Mouse (Mus musculus) bone marrow macrophage, adult 2 months (primary cell): ENCODE measurements around the gene Crtap. TPM values are rescaled to one million over a fixed set of nuclear protein-coding genes. Genes with fewer than 3 reads are reported as not detected.
"Not testable (repeated sequence)": the region's sequence is repeated elsewhere in the genome, so short reads cannot be mapped to it uniquely, and the experiment has no call there.

Source experiments
- H3K27ac ChIP-seq: 2 replicates; pipeline ENCODE4 v1.5.1; 2012; ENCODE audit warnings: low read depth, low read length; ENCODE audit not compliant: insufficient read depth
- H3K4me1 ChIP-seq: 2 replicates; pipeline ENCODE4 v1.6.1; 2012; ENCODE audit warnings: low read length; ENCODE audit not compliant: control insufficient read depth, insufficient read depth
- H3K4me3 ChIP-seq: 2 replicates; pipeline ENCODE4 v1.5.1; 2012; ENCODE audit warnings: mild to moderate bottlenecking, low read length, moderate library complexity; ENCODE audit not compliant: insufficient read depth
- CTCF ChIP-seq: IDR thresholded peaks from 2 replicates; pipeline ENCODE4 v1.5.1; 2012; ENCODE audit warnings: low read depth, mild to moderate bottlenecking, low read length, moderate library complexity
- POLR2A ChIP-seq: IDR thresholded peaks from 2 replicates; pipeline ENCODE4 v1.6.1; 2012; ENCODE audit warnings: mild to moderate bottlenecking, low read depth, low read length, borderline replicate concordance
- polyA plus RNA-seq: library from polyadenylated mRNA; stranded (reverse); fragments of >200 nt; gene quantifications from 2 replicates; pipeline ENCODE4 v1.2.4, GENCODE M21; 2012; ENCODE audit not compliant: missing spikeins, insufficient read depth, insufficient read length

Gene Crtap
- polyA plus RNA-seq, 1 experiment: 54.5 TPM

- TF ChIP-seq POLR2A (no peak), CTCF (no peak)
Measured at GRCm38 (mm10) chr9:114382936-114383710, 7.4 kb downstream of the Crtap start.

DNA sequence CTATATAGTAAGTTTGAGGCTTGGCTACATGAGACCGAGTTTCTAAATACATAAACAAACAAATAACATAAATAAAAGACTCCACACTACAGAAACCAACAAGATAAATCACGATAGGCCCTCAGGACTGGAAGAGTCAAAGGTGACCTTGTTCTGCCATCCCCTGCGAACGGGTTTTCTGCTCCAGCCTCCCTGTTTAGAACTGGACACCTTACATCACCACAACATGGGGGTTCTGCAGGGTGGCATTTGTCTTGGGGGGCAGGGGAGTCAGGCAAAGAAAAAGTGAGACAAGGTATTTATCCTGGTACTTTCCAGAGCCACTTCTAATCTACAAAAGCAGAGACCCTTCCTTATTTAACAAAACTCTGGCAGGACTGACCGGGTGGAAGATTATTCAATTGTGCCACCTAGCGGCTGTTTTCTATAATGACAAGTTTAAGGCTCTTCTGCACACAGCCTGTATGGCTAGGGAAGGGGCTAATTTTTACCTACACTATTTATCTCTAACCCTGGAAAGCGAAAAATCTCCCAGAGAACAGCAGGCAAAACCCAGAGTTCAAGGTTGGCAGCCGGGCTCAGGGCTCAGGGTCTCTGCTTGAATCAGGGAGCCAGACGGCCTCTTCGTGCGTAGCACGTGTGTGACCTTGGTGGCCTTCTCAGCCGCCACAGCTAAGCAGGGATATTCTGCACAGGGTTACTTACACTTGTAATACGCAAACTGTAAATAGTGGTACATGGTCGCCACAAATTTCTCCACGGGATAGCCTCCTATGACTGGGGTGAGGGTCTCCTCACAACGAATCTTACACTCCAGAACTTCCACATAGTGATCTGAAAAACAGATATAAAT is 9.4 kb downstream of the Crtap start:
- H3K4me3 ChIP-seq: no peak overlapping the region
- H3K27ac ChIP-seq: no peak overlapping the region
- H3K4me1 ChIP-seq: 0 out of 2 replicates have a peak, but pooled peaks cover 6% of the 10 kb centered on the region
- TF ChIP-seq CTCF (peak; percentile 25; the same call in 1 of the 2 replicates), POLR2A (no peak)

More at GRCm38 (mm10) chr9:114382936-114383710, 7.4 kb downstream of the Crtap start:
- H3K4me1 ChIP-seq: peaks cover 10% of the 10 kb centered on the region
- no peak overlapping the region for H3K27ac ChIP-seq
- H3K4me3 ChIP-seq: no peak overlapping the region

GRCm38 (mm10) chr9:114379871-114380270 is 10.6 kb downstream of the Crtap start:
- Histone ChIP-seq H3K4me3 (no peak overlapping the region), H3K4me1 (no peaks in the 10 kb centered on the region), H3K27ac (no peak overlapping the region)
- no peak for TF ChIP-seq POLR2A
- TF ChIP-seq CTCF: no peak

DNA sequence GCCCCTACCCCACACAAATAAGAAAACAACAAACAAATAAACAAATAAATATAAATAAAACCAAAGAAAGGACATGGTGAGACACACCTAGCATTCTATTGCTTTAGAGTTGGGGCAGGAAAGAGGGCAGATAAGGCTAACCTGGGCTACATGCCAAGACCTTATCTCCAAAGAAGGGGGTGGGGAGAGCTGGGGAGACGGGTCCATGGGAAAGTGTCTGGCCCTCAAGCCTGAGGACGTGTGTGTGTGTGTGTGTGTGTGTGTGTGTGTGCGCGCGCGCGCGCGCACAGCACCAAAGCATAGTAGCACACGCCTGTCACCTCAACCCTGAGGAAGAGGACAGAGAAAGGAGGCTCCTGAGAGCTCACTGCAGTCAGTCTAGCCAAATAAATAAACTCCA is 13.3 kb downstream of the Crtap start:
- Histone ChIP-seq H3K4me1 (no peaks in the 10 kb centered on the region), H3K4me3 (no peak overlapping the region), H3K27ac (no peak overlapping the region)
- no peak for TF ChIP-seq POLR2A
- TF ChIP-seq CTCF: no peak

- no peak overlapping the region for H3K27ac ChIP-seq
Measured at GRCm38 (mm10) chr9:114375276-114375962, 15.1 kb downstream of the Crtap start.

DNA sequence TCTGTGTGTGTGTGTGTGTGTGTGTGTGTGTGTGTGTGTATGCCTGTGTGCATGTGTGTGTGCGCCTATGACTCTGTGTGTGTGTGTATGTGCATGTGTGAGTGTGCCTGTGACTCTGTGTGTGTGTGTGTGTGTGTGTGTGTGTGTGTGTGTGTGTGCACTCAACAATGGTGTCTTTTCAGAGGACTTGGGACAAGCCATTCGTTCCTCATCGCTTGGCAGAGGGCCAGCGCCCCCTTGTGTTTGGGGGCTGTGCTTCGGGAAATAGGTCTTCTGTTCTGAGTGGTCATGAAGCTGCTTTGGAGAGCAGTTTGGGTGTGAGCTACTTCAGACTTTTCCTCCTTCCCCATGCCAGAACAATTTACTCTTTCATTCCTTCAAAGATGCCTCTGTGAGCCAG is 18.8 kb downstream of the Crtap start:
- H3K4me3 ChIP-seq, H3K4me1 ChIP-seq, H3K27ac ChIP-seq: not testable (repeated sequence)

More at GRCm38 (mm10) chr9:114375276-114375962, 15.1 kb downstream of the Crtap start:
- Histone ChIP-seq H3K4me1 (no peaks in the 10 kb centered on the region), H3K4me3 (no peak overlapping the region)
- TF ChIP-seq CTCF (no peak), POLR2A (no peak)

DNA sequence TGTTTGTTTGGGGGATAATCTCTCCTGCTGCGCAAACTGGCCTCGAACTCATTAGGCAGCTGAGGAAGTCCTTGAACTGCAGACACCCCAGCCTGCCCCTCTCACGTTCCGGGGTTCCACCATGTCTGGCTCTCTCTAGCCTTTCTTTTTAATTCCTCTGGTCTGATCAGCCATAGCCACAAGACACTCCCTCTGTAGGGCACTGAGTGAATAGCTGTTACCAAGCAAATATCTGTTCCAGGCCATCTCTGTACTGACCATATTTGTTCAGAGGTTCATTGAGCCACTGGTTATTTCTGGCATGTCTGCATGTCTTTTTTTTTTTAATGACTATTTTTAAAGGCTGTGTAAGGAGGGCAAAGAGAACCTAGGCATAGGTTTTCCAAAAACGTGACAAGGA is 21.1 kb downstream of the Crtap start:
- H3K4me1 ChIP-seq, H3K27ac ChIP-seq, H3K4me3 ChIP-seq: not testable (repeated sequence)

- 0 out of 2 replicates have a peak, but pooled peaks cover 3% of the 10 kb centered on the region for H3K4me1 ChIP-seq
- TF ChIP-seq CTCF (no peak), POLR2A (no peak)
- peak overlapping the region; percentile 58 for H3K4me3 ChIP-seq
- no peak overlapping the region for H3K27ac ChIP-seq
Measured at GRCm38 (mm10) chr9:114368471-114368858, 22.0 kb downstream of the Crtap start.

DNA sequence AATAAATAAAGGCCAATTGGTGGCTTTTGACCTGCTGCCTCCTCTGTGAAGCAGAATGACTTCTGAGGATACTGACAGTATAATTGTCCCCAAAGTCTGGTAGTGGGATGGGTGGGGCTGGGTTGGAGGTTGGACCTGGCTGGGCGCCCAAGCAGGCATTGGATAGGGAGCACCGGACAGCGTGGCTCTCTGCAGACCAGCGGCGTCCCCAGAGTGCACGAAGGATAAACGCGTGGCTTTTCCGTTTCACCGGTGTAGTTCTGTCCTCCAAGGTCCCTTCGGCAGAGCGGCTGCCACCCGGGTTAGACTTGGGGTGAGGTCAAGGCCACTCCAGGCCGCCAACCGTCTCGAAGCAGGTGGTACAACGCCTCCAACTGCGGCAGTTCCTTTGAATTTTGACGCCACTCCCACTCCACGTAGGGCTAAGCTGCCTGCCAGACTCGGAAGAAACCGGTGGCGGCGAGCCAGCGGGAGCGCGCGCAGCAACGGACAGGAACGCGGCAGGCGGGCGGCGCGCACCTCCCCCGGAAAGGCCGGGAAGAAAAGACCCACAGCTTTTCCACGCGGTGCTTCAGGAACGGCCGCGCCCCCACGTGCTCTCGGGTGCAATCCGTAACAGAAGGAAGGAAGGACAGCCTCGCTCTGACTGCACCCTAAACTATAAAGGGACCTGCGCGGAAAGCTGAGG is 22.5 kb downstream of the Crtap start:
- 0 out of 2 replicates have a peak, but pooled peaks cover 3% of the 10 kb centered on the region for H3K4me1 ChIP-seq
- H3K27ac ChIP-seq: no peak overlapping the region
- TF ChIP-seq CTCF (no peak), POLR2A (no peak)
- H3K4me3 ChIP-seq: peak overlapping the region; percentile 58

DNA sequence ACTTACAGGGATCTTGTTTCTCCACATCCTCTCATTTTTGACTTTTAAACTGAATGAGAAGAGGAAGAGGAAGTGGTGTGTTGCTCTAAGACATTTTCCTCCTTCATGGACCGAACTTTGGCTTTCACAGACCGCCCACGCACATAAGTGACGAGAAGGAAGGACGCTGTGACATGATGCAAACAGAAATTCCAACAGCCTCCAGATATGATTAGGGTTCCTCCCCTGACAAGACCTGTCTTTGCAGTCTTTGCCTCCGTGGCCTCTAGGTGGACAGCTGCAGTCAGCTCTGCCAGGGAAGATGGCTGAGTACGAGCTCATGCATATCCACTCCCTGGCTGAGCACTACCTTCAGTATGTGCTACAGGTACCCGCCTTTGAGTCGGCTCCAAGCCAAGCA is 60.6 kb downstream of the Crtap start, which contains the start of gene Bcl2a1c:
Gene Bcl2a1c (plus strand): TSS at position 281 of the 400 bp plus-strand sequence.
- H3K4me1 ChIP-seq: peaks cover 12% of the 10 kb centered on the region
- not testable (repeated sequence) for H3K27ac ChIP-seq, H3K4me3 ChIP-seq

DNA sequence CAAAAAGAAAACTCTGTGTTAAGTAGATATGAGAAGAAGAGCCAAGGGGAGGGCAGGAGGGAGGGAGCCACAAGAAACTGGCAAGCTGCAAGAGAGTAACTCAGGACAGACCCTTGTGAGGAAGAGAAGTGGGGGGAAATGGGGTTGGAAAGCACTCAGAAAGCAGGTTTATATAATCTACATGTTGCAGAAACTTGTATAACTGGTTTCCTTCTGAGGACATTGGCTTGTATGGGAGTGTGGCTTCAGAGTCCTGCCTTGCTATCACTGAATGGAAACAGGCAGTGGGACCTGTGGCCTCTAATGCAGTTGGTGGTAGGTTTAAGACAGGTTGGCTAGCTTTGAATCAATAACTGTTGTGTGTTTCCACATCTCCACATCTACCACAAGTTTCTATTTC is 62.1 kb downstream of the Crtap start:
- not testable (repeated sequence) for H3K27ac ChIP-seq, H3K4me3 ChIP-seq
- H3K4me1 ChIP-seq: peaks cover 12% of the 10 kb centered on the region
